Mouse (Mus musculus) spleen, adult 2 months (tissue): ENCODE measurements at regions not wholly inside any gene's neighbourhood (a gene's known extent, or its start where the extent isn't known, plus 50 kb on each side); places are given as distances from the start of the nearest gene placed in this dataset.

Experiments used
- DNase-seq, 2 experiments: peaks; one replicate each; pipeline versions ENCODE4 v3.0.0 to v3.0.0-alpha.2; 2012 to 2021; ENCODE audit warnings: low spot score in 2 of 2, low read depth in 1 of 2
- H3K27ac ChIP-seq: fragments of 200-500 bp; 2 replicates; pipeline ENCODE4 v1.5.1; 2012; ENCODE audit warnings: low read length, inconsistent platforms; ENCODE audit not compliant: insufficient read depth
- H3K27me3 ChIP-seq: fragments of 200-500 bp; 2 replicates; pipeline ENCODE4 v1.6.1; 2012; ENCODE audit warnings: mild to moderate bottlenecking, moderate library complexity, low read length, inconsistent platforms; ENCODE audit not compliant: control insufficient read depth, insufficient read depth
- H3K36me3 ChIP-seq: fragments of 200-500 bp; 2 replicates; pipeline ENCODE4 v1.6.1; 2012; ENCODE audit warnings: mild to moderate bottlenecking, low read length, inconsistent platforms; ENCODE audit not compliant: control insufficient read depth, insufficient read depth
- H3K4me1 ChIP-seq: fragments of 200-500 bp; 2 replicates; pipeline ENCODE4 v1.6.1; 2011; ENCODE audit warnings: inconsistent platforms; ENCODE audit not compliant: control insufficient read depth, insufficient read depth, insufficient read length
- H3K4me3 ChIP-seq: fragments of 200-500 bp; 2 replicates; pipeline ENCODE4 v1.5.1; 2011; ENCODE audit warnings: mild to moderate bottlenecking, inconsistent platforms; ENCODE audit not compliant: insufficient read depth, insufficient read length; ENCODE audit errors: extremely low read depth
- CTCF ChIP-seq: fragments of 200-500 bp; IDR thresholded peaks from 2 replicates; pipeline ENCODE4 v1.5.1; 2011; ENCODE audit warnings: mild to moderate bottlenecking, inconsistent platforms; ENCODE audit not compliant: insufficient read depth, insufficient read length, insufficient replicate concordance; ENCODE audit errors: extremely low read depth
- POLR2A ChIP-seq: fragments of 200-500 bp; IDR thresholded peaks from 2 replicates; pipeline ENCODE4 v1.6.1; 2011; ENCODE audit warnings: low read depth, low read length, inconsistent platforms
- WGBS: fragments of 180-500 bp; shearing (Covaris S2); methylation state at CpG from one replicate; pipeline ENCODE4 v1.1.7; 2018; 5-methylcytosine and 5-hydroxymethylcytosine counted together

- no peaks in the 10 kb centered on the region for H3K36me3 ChIP-seq
- no peaks in the 10 kb centered on the region for H3K4me1 ChIP-seq
- H3K27me3 ChIP-seq = no peaks in the 10 kb centered on the region
- WGBS = 94% methylated on average over 3 of the region's 3 CpGs
- no peak for DNase-seq
- no peak overlapping the region for H3K27ac ChIP-seq
- H3K4me3 ChIP-seq = no peak overlapping the region
- TF ChIP-seq CTCF (no peak), POLR2A (no peak)
Measured at GRCm38 (mm10) chr10:117579210-117579609, 50.1 kb upstream of the Cpm start.

GRCm38 (mm10) chr10:117578696-117579146 is 50.6 kb upstream of the Cpm start:
- WGBS = 92% methylated on average over 4 of the region's 4 CpGs
- Histone ChIP-seq H3K27me3 (no peaks in the 10 kb centered on the region), H3K4me3 (no peak overlapping the region), H3K4me1 (no peaks in the 10 kb centered on the region), H3K36me3 (no peaks in the 10 kb centered on the region), H3K27ac (no peak overlapping the region)
- no peak for TF ChIP-seq POLR2A
- TF ChIP-seq CTCF = no peak
- DNase-seq = no peak

GRCm38 (mm10) chr10:117577970-117578695 is 51.2 kb upstream of the Cpm start:
- Histone ChIP-seq H3K36me3 (no peaks in the 10 kb centered on the region), H3K4me1 (no peaks in the 10 kb centered on the region), H3K27ac (no peak overlapping the region), H3K27me3 (no peaks in the 10 kb centered on the region), H3K4me3 (no peak overlapping the region)
- TF ChIP-seq POLR2A (no peak), CTCF (no peak)
- no peak for DNase-seq
- 92% methylated on average over 4 of the region's 4 CpGs for WGBS

- 87% methylated on average over 8 of the region's 8 CpGs for WGBS
- TF ChIP-seq CTCF = no peak
- no peak for TF ChIP-seq POLR2A
- no peak overlapping the region for H3K27ac ChIP-seq
- no peaks in the 10 kb centered on the region for H3K4me1 ChIP-seq
- DNase-seq = no peak
- no peaks in the 10 kb centered on the region for H3K36me3 ChIP-seq
- H3K4me3 ChIP-seq = no peak overlapping the region
- no peaks in the 10 kb centered on the region for H3K27me3 ChIP-seq
Measured at GRCm38 (mm10) chr10:117576881-117577730, 52.2 kb upstream of the Cpm start.

- Histone ChIP-seq H3K27ac (no peak overlapping the region), H3K36me3 (no peaks in the 10 kb centered on the region), H3K4me3 (no peak overlapping the region), H3K27me3 (no peaks in the 10 kb centered on the region), H3K4me1 (no peaks in the 10 kb centered on the region; the same call in 1 of the 2 replicates)
- WGBS = 91% methylated on average over 10 of the region's 10 CpGs
- no peak for DNase-seq
- no peak for TF ChIP-seq POLR2A
- no peak for TF ChIP-seq CTCF
Measured at GRCm38 (mm10) chr10:117576154-117576859, 53.0 kb upstream of the Cpm start.

- DNase-seq = no peak
- Histone ChIP-seq H3K36me3 (no peaks in the 10 kb centered on the region), H3K27ac (no peak overlapping the region), H3K4me3 (no peak overlapping the region), H3K27me3 (no peaks in the 10 kb centered on the region), H3K4me1 (no peaks in the 10 kb centered on the region; the same call in 1 of the 2 replicates)
- WGBS = 81% methylated on average over 14 of the region's 14 CpGs
- TF ChIP-seq POLR2A (no peak), CTCF (no peak)
Measured at GRCm38 (mm10) chr10:117575404-117576153, 53.7 kb upstream of the Cpm start.
